Mouse (Mus musculus) thymus, postnatal 10 days (tissue): Measurements from ENCODE around the gene Sprtn.

ENCODE experiments used
- DNase-seq, 2 experiments: peaks; one replicate each; pipeline ENCODE4 v3.0.0; 2021; ENCODE audit warnings: low spot score in 2 of 2

Sprtn gene

DNA sequence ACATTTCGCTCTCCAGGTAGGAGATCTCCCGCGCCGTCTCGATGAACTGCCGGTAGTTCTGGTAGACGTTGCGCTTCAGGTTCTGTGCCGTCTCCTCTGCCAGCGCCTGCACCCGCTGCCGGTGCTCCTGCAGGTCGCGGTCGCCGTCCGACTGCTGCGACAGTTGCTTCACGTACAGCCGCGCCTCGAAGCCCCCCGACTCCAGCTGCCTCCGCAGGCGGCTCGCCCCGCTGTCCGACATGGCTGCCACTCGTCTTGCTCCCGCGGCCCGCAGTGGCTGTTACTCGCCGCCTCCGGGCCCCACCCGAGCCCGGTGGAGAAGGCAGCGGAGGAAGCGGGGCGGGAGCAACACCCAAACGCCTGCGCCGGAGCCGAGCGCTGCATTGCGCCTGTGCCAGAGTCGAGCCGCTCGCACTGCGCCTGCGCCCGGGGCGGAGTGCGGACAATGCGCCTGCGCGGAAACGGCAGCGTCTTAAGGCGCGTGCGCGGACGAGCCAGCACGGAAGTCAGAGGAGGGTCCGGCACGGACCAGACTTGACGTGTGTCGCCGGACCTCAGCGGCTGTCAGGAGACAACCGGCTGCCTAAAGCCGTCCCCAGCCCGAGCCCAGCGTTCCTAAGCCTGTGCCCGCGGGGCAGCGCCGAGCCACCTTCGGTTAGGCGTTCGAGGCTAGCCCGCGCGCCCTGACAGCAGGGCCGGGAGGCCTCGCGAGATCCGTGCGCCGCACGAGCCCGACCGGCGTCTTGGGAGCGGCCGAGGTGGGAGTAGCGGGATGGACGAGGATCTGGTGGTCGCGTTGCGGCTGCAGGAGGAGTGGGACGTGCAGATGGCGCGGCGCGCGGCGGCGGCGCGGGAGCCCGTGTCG lies at the start of gene Sprtn, which contains the start of gene Exoc8:
Gene Sprtn (plus strand): TSS at position 501 of the 865 bp plus-strand sequence.
Gene Exoc8 (minus strand): TSS at position 320 of the 865 bp plus-strand sequence.
- peak; percentile 91 to 98 for DNase-seq

DNA sequence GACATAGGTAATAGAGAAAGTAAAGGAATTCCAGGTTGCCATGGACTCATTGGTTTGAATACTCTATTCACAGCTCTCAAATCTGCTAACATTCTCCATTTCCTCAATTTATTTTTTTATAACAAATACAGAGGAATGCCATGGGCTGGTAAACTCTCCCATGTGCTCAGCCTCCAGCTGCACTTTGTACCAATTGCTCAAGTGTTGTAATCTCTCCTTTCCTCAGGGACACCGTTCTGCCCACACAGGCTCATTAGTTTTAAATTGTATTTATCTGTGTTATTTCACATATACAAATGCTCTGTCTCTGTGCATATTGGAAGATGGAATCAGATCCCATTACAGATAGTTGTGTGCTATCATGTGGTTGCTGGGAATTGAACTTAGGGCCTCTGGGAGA lies 44.2 kb upstream of the Sprtn start:
- DNase-seq, result no peak

DNA sequence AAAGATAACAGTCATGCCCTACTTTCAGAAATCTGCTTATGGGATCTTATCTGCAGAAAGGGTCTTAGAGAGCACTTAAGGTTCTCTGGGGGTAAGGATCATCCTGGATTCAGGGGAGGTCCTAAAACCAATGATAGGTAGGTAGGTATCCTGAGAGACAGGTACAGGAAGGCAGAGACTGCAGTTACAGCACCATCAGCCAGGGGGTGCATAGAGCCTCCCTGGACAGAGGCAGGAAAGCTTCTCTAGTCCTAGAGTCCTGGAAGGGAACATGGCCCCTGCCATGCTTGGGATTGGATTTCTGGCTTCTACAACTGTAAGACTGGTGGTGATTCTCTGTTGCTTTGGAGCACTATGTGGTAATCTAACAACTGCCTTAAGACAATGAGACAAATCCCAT lies 38.2 kb upstream of the Sprtn start:
- DNase-seq, result peak; percentile 5 to 51

DNA sequence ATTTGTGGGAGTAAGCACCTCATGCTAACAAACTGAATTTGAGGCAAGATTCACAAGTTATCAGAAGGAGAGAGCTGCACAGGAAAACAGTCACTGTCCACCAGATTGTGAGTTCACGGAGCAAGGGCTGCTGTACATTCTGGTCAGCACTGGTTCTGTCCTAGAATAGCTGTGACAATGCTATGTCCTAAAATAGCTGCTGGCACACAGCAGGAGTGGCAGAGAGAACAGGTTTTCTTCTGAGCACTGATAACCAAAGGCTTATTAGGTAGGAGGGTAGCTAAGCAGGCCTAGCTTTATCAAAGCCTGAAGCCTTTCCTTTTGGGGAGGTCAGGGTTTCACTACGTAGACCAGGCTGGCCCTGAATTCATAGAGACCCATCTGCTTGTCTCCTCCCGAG lies 37.5 kb upstream of the Sprtn start:
- no peak for DNase-seq

DNA sequence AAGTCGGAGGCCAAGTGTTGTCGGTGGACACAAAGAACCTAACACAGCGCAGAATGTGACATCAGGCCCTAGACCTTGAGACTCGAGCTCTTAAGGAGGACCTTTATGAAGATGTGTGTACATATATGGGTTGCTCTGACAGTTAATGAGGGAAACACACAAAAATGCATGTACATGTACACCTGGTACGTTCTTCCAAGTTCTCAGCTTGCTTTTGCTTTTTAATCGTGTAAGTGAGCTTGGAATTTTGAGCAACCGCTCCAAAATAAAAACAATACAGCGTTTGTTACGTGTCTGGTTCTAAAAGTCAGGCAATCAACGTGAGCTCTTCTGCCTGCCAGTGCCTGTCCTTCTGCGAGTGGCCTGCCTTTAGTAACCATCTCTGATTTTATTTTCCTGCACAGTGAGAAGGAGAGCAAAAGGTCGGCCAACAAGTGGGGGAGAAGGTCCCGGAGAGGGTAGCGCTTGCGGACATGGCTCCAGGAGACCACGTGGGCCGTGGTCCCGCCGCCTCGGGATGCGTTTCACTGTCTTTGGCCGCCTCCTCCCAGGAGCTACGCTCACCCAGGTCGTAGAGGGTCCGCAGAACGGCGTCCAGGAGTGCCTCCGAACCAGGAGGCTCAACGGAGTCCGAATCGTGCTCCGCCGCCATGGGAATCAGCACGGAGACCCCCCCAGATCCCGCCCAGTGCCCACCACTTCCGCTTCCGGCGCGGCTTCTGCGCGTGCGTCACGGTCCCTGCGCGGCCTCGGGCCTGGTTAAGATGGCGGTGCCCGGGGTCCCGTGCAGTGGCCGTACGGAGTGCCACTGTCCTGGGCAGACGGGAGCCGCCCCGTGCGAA lies 35.1 kb upstream of the Sprtn start, which contains the start of the genes Gnpat and 2810004N23Rik:
Gene Gnpat (plus strand): TSS at position 713 of the 842 bp plus-strand sequence.
Gene 2810004N23Rik (minus strand): TSS at position 800 of the 842 bp plus-strand sequence.
- peak; percentile 87 to 96 for DNase-seq

DNA sequence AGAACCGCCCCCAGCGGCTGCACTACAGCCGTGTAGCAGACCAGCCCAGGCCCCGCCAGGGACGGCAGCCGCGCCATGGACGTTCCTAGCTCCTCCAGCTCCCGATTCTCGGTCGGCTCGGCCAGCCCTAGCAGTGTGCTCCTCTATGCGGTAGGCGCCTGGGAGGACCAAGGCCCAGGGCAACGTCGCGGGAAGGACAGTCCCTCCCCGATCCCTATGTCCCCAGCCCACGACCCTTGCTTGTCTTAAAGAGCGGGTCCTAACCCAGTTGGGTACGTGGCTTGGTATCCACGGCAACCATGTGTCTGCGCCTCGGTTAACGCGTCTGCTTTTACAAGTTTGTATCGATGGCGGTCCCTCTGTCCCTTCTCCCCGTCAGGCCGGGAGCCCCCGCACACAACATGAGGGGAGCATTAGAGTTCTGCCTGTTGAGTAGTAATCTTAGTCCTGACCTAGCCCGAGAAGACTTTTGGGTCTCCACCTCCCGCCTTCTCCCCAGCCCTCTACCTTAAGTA lies 34.5 kb upstream of the Sprtn start:
- DNase-seq, result no peak

DNA sequence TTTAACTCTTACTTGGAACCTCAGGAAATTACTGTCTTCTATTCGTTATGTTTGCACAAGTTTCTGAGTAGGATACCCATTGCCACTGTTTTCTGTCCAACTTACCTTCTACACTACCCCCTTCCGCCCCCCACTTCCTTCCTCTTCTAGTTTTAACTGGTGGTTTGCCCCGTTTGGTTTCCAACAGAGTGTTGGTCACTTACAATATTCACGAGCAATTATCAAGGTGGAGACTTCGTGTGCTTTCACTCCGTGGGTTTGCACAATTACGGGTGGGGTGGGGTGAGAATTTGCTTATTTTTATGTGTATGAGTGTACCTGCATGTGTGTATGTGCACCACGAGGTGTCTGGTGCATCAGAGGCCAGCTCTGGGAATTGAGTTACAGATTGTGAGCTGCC lies 34.0 kb upstream of the Sprtn start:
- peak in 1 of 2 experiments; percentile 10 for DNase-seq

DNA sequence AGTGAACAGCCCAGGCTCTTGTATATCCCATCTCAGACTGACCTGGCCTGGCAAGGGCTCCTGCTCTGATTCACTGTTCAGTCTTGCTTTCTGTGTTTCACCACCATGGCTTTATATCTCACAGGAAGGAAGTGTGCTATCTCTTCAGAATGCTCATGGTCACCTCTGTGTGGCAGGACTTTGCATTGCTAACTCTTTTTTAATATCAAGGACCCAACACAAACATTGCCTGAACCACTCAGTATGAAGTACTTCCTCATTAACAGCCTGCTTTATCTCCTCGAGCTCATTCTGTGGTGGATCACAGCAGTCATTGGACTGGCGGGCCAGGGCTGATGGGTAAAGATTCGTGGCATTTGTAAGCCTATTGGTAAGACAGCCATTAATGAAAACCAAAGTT lies 31.0 kb upstream of the Sprtn start:
- no peak for DNase-seq

DNA sequence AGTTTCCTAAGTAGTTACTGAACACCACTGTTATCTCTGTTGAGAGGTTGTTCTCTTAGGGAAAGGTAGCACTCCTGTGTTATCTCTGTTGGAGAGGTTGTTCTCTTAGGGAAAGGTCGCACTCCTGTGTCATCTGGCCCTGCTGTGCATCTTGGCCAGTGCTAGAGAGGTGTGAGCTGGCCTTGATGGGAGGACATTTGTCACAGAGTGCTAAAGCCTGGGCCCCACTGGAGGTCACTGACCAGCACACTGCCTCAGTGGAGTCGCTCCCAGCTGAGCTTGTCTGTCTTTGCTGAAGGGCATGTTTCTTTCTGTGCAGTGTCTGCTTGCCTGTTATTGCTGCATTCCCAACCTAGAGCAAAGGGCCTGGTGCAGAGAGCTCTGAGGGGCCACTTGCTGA lies 30.6 kb upstream of the Sprtn start:
- DNase-seq, result no peak

DNA sequence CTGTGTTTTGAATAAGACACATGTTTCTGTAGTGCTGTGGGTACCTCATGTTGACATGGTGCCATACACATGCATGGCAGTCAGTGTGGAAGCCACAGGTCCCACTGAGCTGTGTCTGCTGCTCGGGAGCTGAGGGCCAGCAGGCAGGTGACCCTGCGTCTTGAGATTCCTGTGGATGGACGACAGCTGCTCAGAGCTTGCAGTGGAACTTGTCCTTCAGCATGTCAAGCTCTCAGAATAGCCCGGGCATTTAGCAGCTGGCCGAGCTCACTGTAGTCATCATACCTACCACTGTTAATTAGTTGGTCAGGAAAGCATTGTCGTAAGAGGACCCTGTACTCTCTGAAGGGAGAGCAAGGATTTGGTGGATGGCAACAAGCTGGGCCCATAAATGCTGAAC lies 28.0 kb upstream of the Sprtn start:
- no peak for DNase-seq

DNA sequence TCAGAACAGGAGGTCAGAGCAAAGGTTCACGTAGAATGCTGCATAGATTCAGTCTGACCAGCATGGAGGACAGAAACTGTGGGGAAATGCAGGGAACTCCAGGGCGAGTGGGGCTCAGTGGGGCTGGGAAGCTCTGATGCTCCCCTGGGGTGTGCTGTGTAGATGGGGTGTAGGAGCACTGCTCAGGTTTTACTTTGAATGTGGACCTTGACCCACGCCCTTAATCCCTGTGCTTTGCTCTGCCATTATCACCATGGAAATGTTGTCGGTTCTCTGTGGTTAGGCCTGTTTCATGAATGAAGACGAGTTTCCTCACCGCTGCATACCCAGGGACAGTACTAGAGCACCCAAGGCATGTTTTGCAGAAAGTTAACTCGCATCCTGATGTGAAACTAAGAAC lies 26.2 kb upstream of the Sprtn start:
- DNase-seq, result no peak

DNA sequence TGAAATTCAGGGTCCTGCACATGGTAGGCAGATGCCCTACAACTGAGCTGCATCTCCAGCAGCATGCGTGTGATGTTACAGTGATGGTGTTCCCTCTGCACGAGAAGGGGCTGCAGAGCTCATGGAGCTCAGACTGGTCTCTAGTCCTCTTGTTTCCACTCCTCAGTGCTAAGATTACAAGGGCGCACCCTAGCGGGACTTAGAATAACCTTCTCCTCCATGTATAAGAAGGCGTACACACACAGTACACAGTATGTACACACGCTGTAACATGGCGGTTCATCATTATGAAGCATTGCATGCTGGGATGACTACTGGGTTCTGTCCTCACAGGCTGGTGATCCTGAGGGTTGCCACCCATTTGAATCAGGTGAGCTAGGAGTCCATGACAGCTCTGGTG lies 25.6 kb upstream of the Sprtn start:
- DNase-seq, result no peak

DNA sequence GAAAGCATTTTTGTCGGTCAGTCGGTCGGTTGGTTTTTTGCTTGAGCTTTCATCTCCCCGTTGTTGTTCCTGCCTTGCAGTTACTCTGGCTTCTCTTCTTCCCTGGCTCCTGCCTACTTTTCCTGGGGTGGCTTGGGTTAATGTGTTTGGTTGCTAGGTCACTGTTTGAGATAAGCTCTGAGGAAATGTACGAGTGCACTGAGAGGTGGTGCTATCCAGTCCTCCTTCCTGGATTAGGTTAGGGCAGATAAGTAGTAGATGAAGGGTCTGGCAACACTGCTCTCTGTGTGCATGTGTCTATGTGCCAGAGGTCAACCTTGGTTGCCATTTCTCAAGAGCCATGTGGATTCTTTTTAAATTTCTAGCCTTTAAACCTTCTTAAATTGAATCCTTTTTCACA lies 25.0 kb upstream of the Sprtn start:
- DNase-seq, result no peak

DNA sequence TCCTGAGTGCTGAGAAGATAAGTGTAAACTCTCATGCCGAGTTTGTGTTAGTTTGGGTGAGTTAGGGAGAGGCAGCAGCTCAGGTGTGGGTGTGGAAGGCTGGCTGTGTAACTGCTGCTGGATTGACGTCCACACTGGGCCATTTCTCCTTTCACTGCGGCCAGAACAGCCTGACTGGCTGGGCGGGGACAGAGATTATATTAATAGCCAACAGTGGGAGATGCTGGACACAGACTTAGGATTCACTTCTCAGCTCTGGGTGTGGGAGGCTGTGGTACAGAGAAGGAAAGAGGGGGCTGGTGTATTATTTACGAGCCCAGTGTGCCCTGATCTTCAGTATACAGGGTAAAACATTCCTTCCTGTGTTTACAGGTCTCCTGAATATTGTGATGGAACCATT lies 19.5 kb upstream of the Sprtn start:
- no peak for DNase-seq

DNA sequence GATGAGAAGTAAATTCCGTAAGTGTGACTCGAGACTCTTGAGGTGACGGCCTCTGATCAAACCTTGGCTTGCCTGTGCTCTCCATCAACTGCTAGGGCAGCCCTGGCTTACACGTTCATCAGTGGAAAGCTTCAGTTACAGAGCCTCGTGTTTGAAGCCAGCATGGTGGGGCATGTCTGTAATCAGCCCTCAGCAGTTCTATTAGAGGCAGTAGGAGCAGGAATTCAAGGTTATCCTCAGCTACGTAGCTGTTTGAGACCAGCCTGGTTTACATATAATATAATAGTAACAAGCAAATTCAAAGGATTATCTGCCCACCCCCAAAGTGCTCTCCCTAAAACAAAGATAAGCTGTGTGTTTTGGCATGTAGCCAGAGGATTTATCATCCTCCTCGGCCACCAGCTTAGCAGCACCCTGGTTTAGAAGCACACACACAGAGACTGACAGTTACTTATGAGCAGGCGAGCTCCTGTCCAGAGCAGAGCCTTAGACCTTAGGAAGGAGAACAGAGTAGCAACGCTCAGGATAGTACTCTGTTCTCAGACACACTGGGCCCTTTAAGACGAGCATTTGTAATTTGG lies 18.6 kb upstream of the Sprtn start:
- DNase-seq, result no peak

DNA sequence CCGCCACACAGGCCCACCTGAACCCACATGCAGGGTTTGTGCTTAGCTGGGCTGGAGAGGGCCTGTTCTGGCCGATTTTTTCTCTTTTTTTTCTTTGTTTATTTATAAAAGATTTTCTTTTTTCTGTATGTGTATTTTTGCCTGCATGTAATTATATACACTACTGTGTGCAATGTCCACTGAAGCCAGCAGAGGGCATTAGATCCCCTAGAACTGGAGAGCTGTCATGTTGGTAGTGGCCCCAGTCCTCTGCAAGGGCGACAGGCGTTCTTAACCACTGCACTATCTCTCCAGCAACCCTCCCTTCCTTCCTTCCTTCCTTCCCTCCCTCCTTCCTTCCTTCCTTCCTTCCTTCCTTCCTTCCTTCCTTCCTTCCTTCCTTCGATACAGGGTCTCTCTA lies 9.3 kb upstream of the Sprtn start:
- no peak for DNase-seq

DNA sequence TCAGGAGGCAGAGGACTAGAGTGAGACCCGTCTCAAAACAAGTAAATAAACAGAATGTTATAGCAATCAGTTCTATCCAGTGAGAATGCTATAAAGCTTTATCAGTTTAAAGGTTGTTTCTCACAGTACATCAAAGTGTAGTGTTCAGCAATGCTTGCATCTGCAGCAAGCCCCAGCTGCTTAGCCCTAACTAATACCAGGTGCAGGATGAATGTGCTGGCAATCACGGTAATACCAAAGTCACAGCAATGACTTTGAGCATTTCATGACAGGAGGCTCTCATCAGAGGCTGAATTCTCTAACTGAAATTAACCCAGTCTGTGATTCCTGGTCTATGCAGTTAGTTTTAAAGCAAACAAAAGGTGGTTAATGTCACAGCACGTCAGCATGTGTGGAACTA lies 5.1 kb upstream of the Sprtn start:
- no peak for DNase-seq

DNA sequence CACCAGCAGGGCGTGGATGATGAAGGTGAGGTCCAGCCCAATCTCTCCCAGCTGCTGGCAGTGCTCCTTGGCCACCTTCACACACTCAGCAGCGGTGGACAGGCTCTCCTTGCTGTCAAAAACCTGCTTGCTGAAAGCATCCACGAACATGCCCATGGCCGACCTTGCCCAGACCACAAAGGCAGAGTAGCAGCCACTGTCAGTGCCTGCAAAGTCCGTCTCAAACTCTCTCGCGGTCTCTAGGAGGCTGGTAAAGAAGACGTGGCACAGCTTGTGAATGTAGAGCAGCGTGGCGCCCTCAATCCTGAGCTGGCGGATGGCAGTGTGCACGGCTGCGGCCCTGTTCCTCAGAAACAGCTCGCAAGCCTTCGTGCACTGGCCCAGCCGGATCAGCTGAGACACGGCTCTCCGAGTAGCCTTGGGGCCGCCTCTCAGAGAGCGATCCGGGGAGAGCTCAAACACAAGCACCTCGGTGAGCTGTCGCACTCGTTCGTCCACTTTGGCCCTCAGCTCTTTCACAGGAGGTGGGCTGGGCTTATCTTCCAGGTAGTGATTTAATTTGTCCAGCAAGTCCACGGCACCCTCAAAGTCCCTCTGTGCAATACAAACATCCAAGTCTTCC lies 1.6 kb upstream of the Sprtn start:
- DNase-seq, result peak in 1 of 2 experiments; percentile 8

DNA sequence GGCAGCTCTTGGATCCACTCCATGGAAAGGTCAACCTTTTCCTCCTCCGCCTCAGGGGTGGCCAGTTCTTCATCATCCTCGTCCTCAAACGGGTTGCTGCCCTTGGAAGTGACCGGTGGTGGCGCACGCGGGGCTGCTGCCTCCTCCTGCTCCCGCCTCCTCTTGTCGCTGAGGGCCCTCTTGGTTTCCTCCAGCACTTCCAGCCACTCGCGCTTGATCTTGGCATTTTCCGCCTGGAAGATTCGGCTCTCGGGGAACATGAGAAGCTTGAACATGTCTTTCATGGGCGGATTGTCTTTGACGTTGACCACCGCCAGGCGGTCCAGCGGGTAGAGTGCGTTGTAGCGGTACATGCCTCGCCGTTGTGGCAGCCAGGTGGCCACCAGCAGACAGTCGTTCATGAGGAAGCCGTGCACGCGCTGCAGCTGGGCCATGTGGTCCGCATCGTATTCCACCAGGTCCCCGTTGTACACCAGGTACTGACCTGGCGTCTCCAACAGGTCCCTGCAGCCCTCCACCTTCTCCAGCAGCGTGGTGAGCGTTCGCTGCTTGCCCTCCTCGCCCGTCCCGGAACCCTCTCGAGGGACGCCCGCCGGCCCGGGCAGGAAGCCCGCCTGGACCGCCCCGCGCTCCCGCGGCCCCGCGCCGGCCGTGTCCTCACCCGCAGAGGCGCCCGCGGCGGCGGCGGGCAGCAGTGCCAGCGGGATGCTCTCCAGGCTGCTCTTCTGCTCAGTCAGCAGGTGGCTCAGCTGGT lies 877 bp upstream of the Sprtn start:
- DNase-seq, result peak; percentile 40 to 45

DNA sequence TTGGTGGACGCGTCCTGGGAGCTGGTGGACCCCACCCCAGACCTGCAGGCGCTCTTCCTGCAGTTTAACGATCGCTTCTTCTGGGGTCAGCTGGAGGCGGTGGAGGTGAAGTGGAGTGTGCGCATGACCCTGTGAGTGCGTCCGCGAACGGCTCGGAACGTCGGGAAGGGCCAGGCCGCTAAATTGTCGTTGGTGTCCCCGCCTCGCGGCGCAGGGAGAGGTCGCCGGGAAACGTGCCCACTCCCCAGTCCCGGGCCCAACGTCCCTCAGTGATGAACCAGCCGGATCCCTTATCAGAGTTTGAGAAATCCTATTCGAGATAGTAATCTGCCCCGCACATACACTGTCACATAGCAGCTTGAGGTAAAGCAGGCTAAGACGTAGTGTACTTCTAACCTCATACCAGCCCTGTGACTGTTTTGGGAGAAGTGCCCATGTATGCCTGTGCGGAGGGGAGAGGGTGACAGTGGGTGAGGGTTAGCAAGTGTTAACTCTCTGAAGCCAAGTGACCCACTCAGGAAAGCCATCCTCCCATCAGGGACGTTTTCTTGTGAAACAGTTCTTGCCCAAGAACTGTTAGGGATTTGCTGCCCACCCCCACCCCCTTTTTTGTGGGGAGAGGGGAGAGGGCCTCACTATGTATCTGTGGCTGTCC lies 692 bp downstream of the Sprtn start:
- DNase-seq, result no peak
